Mouse (Mus musculus) WW6 (cell line): ENCODE data around the gene Meiob.

ENCODE experiments used
- DNase-seq: peaks from one replicate; pipeline ENCODE4 v3.0.0-alpha.2; 2013; ENCODE audit warnings: low read depth, low spot score

Gene Meiob

DNA sequence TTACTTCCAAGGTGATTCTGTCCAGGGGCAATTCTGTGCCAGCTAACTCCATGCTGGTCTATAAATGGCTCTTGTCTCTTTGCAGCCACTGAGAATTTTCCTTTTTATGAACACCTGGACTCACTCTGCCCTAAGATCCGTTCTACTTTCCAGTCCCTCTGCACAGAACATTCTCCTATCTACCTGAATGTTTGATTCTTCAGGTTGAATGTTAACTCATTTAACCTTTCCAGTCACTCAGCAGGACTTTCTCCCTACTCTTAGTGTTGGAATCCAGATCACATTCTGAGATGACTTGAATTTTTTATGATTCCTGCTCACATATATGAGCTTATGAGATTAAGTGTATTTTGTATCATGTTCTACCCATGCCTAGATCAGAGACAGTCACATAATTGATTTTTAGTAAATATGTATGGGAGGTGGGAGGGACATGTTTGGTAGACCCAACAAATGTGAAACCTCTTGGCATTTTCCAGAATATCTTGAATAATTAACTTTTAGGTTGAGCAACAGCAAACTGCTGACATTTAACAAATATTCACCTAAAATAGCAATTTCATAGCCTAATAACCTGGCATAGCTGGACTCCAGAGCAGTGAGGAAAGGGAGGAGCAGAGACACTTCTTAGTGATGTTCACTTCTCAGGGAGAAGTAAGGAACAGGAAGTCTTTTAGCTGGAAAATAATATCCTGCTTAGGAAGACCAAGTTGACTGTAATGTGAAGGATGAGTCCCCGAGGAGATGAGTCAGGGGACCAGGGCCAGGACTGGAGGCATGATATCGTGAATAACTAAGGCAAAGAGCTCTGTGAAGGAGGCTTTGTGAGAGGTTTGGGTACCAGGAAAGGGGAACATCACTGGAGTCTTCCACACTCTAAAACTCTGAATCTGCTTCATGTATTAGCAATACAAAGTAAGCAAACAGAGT, 17.5 kb downstream of the Meiob start:
- DNase-seq = no peak

DNA sequence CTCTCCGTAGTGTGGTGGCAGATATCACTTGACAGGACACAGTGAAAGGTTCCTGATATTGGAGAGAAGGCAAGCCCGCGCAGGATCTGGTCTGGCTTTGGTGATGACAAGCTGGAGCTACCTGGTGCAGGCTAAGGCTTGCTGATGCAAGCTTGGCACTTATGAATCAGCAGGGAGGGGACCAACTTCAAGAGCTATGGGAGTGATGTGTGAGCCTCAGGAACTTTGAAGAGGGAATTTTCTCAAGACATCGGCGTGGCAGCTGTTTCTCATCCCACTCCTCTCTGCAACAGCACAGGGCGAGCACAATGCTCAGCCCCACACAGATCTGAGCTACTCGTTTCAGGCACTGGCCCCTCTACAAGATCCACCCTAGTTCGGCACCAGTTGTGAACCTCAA, 35.8 kb downstream of the Meiob start, which contains the start of gene Hagh:
TSS of gene Hagh (plus strand) at position 302 of the 400 bp plus-strand sequence.
- no peak for DNase-seq

DNA sequence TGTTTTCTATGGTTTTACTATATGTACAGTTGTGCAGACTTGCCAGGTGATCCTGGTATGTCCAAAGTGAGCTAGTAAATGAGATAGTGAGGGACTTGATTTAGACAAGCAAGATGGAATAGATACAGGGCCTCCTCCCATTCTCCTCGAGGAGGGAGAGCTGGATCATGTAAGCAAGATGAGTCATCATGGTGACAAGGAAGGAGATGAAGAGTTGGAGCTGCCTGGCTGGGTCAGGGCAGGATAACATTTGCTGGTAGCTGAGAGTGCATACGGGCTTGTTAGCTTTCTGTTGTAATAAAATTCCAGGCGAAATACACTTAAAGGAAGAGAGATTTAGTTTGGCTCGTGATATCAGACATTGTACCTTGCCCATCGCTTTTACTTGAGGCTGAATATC, 36.3 kb downstream of the Meiob start:
- DNase-seq = no peak

DNA sequence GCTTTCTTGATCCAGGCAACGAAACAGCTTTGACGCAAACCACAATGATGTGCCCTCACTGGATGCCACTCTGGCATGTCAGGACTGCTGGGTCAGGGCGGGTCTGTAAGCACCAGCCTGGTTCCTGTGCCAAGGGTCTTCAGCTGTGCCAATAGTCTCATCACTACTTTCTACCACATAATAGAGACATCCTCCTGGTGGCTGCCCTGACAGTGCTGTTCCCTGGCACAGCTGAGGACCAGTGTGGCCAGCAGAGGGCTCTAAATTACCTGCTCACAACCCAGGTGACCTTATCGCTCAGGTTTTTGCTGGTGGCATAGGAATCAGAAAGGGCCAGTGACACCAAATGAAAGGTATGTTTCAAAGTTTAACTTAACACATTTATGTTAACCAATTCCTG, 37.0 kb downstream of the Meiob start:
- no peak for DNase-seq

DNA sequence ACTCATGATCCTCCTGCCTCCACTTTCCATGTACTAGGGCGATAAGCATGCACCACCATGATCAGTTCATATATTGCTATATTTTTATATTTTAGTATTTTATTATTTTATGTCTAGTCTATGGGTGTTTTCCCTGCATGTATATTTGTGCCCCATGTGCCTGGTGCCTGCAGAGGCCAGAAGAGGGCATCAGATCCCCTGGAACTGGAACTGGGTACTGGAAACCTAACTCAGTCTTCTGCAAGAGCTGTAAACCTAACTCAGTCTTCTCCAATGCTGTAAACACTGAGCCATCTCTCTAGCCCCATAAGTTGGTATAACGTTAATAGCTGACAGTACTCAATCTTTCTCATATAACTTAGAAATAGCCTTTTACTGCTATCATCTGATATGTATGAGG, 38.5 kb downstream of the Meiob start:
- DNase-seq = no peak

- DNase-seq = no peak
Measured at GRCm38 (mm10) chr17:24844525-24844924, 40.4 kb downstream of the Meiob start.

DNA sequence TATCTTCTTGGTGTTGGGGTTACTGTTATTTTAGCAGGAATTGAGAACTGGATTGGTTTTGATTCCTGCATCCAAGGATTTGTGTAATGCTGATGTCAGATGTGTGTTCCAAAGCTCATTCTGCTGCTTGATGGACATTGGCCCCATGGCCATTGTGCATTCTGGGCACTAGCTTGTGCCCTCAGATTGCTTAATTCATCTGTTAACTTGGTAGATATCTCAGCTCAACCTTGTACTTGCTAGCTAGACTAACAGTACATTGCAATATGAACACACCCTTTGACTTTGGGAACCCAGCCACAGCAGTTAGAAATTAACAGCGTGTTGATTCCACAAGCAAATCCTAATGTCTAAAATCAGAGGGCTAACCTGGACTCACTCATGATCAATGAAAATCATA, 43.3 kb downstream of the Meiob start:
- no peak for DNase-seq

GRCm38 (mm10) chr17:24848600-24849031, 44.5 kb downstream of the Meiob start:
- no peak for DNase-seq

GRCm38 (mm10) chr17:24849733-24850064, 45.6 kb downstream of the Meiob start:
- no peak for DNase-seq

- DNase-seq = peak; percentile 93
Measured at GRCm38 (mm10) chr17:24850065-24850772, 46.1 kb downstream of the Meiob start, which contains the start of gene Fahd1. Fahd1 (minus strand) TSS chr17:24850364.

DNA sequence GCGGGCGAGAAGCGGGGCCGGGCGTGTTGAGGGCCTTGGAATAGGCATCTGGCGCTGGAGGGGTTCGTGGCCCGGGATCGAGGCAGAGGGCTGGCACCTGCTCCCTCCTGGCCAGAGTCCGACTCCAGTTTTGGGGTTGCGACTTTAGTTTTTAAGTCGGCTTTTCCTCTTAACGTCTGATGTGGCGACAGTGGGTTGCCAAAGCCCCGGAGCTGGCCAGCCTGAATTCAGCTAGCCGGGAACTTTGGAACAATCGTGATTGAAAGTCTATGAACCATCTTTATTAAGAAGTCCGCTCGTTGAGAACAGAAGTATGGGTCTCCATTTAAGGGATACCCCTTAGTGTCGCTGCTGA, 46.7 kb downstream of the Meiob start:
- DNase-seq = no peak

GRCm38 (mm10) chr17:24851381-24852125, 47.5 kb downstream of the Meiob start:
- no peak for DNase-seq

GRCm38 (mm10) chr17:24855838-24856464, 51.9 kb downstream of the Meiob start:
- no peak for DNase-seq

DNA sequence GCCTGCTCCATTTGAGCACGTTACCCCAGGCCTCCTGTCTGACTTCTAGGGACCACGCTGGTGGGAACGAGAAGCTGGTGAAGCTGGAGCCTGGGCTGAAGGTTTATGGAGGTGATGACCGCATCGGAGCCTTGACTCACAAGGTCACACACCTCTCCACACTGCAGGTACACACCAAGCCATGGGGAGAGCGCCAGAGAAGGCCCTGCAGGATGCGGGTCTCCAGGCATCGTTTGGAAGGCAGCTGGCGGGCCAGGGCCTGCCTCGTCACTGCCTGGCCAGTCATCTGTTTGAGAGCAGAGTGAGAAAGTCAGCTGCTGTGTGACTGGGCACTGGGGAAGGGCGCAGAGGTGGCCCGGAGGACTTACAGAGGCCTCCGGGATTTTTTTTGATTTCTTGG, 52.5 kb downstream of the Meiob start:
- DNase-seq = no peak

GRCm38 (mm10) chr17:24857831-24858470, 53.9 kb downstream of the Meiob start:
- DNase-seq = no peak

DNA sequence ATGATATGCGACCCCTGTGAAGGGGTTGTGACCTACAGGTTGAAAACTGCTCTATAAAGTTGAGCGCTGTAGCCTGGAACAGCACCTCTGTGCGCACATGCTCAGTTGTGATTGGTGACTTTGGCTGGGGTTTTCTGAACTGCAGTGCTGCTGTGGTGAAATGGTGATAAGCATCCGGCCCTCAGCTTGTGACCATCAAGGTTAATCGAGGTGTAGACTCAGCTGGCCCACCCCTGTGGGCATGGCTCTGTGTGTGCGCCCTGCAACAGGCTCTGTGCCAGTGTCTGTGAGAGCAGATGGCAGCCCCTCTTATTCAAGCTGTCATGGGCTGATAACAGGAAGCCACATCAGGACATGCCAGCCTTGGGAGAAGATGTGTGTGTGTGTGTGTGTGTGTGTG, 54.9 kb downstream of the Meiob start:
- no peak for DNase-seq

- no peak for DNase-seq
Measured at GRCm38 (mm10) chr17:24860076-24860475, 56.0 kb downstream of the Meiob start.

- no peak for DNase-seq
Measured at GRCm38 (mm10) chr17:24861785-24862184, 57.7 kb downstream of the Meiob start.

GRCm38 (mm10) chr17:24865776-24866175, 61.7 kb downstream of the Meiob start, which contains the start of gene Igfals:
Igfals (plus strand) TSS chr17:24865997.
- DNase-seq = no peak

- no peak for DNase-seq
Measured at GRCm38 (mm10) chr17:24867914-24868313, 63.8 kb downstream of the Meiob start.
